Mouse (Mus musculus) megakaryocyte, embryonic 14.5 days (primary cell): ENCODE data around the gene Unc119b. TPM values are rescaled to one million over a fixed set of nuclear protein-coding genes. Genes with fewer than 3 reads are reported as not detected.
A peak's percentile ranks its signal among the peaks of the same experiment; 100 is the strongest.

Experiments
- H3K27me3 ChIP-seq: replicated peaks from 2 replicates; pipeline ENCODE3; 2012; ENCODE audit warnings: inconsistent platforms
- H3K36me3 ChIP-seq: replicated peaks from 2 replicates; pipeline ENCODE3; 2012; ENCODE audit warnings: low read length, inconsistent platforms, mixed read lengths
- H3K4me1 ChIP-seq: 2 replicates; pipeline ENCODE4 v1.6.1; 2012; ENCODE audit warnings: inconsistent platforms
- H3K4me3 ChIP-seq: replicated peaks from 2 replicates; pipeline ENCODE3; 2012; ENCODE audit warnings: moderate library complexity, mild to moderate bottlenecking, inconsistent platforms
- H3K9me3 ChIP-seq: 2 replicates; pipeline ENCODE4 v1.6.1; 2012; ENCODE audit warnings: inconsistent platforms
- FLI1 ChIP-seq: IDR thresholded peaks from 2 replicates; pipeline ENCODE4 v1.6.1; 2012; ENCODE audit warnings: low read length, inconsistent platforms, mixed read lengths
- GATA1 ChIP-seq: IDR thresholded peaks from 3 replicates; pipeline ENCODE4 v1.6.1; 2012; ENCODE audit warnings: mixed read lengths, low read length, inconsistent platforms, borderline replicate concordance
- polyA plus RNA-seq: library from polyadenylated mRNA; stranded (reverse); fragments of >175 nt; gene quantifications from 2 replicates; pipeline ENCODE4 v1.2.3, GENCODE M21; 2012; ENCODE audit warnings: low replicate concordance; ENCODE audit not compliant: insufficient read depth

Gene Unc119b
- polyA plus RNA-seq, 1 experiment: 25.4 TPM

GRCm38 (mm10) chr5:115133358-115134066 is 1.3 kb downstream of the Unc119b start:
- Histone ChIP-seq H3K9me3 (peaks cover 3% of the 10 kb centered on the region; the same call in 1 of the 2 replicates), H3K4me3 (peak overlapping the region; percentile 95), H3K36me3 (peaks cover 24% of the 10 kb centered on the region), H3K27me3 (peaks cover 12% of the 10 kb centered on the region), H3K4me1 (peaks cover 24% of the 10 kb centered on the region)
- TF ChIP-seq FLI1 (no peak), GATA1 (no peak)

GRCm38 (mm10) chr5:115132465-115132864 is 2.3 kb downstream of the Unc119b start:
- Histone ChIP-seq H3K9me3 (peaks cover 3% of the 10 kb centered on the region; the same call in 1 of the 2 replicates), H3K4me3 (no peak overlapping the region), H3K36me3 (peaks cover 35% of the 10 kb centered on the region), H3K4me1 (peaks cover 27% of the 10 kb centered on the region), H3K27me3 (peaks cover 8% of the 10 kb centered on the region)
- no peak for TF ChIP-seq GATA1
- TF ChIP-seq FLI1: no peak

DNA sequence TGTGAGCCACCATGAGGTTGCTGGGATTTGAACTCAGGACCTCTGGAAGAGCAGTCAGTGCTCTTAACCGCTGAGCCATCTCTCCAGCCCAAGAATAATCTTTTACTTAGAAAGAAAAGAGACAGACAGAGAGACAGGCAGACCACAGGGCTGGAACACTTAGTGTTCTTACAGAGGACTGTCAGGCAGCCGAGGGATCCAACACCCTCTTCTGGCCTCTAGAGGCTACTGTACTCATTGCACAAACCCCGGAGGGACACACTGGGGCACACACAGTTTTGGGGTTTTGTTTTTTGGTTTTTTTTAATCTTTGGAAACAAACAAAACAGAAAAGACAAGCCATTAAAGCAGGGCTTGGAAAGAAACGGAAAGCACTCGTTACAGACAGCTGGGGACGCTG is 5.4 kb downstream of the Unc119b start:
- H3K4me1 ChIP-seq: peaks cover 50% of the 10 kb centered on the region
- TF ChIP-seq GATA1 (no peak), FLI1 (no peak)
- H3K36me3 ChIP-seq: peaks cover 66% of the 10 kb centered on the region

GRCm38 (mm10) chr5:115127421-115128179 is 7.2 kb downstream of the Unc119b start:
- TF ChIP-seq GATA1: no peak
- TF ChIP-seq FLI1: no peak; the same call in 1 of the 2 replicates
- peak overlapping the region; percentile 5 for H3K4me3 ChIP-seq
- peaks cover 75% of the 10 kb centered on the region for H3K36me3 ChIP-seq
- peaks cover 35% of the 10 kb centered on the region for H3K4me1 ChIP-seq
- H3K9me3 ChIP-seq: no peaks in the 10 kb centered on the region
- no peaks in the 10 kb centered on the region for H3K27me3 ChIP-seq

More for the DNA sequence above, 5.4 kb downstream of the Unc119b start:
- no peak overlapping the region for H3K4me3 ChIP-seq
- no peaks in the 10 kb centered on the region for H3K27me3 ChIP-seq
- H3K9me3 ChIP-seq: no peaks in the 10 kb centered on the region

GRCm38 (mm10) chr5:115126578-115127312 is 8.0 kb downstream of the Unc119b start:
- TF ChIP-seq GATA1: no peak
- no peak for TF ChIP-seq FLI1
- Histone ChIP-seq H3K9me3 (no peaks in the 10 kb centered on the region), H3K36me3 (peaks cover 79% of the 10 kb centered on the region), H3K27me3 (no peaks in the 10 kb centered on the region), H3K4me3 (peak overlapping the region; percentile 6), H3K4me1 (peaks cover 33% of the 10 kb centered on the region)

- TF ChIP-seq GATA1 (no peak), FLI1 (no peak)
- H3K4me3 ChIP-seq: peak overlapping the region; percentile 62
- no peaks in the 10 kb centered on the region for H3K27me3 ChIP-seq
- peaks cover 33% of the 10 kb centered on the region for H3K4me1 ChIP-seq
- H3K36me3 ChIP-seq: peaks cover 71% of the 10 kb centered on the region
- no peaks in the 10 kb centered on the region for H3K9me3 ChIP-seq
Measured at GRCm38 (mm10) chr5:115125211-115125871, 9.4 kb downstream of the Unc119b start.

GRCm38 (mm10) chr5:115124690-115125089 is 10.1 kb downstream of the Unc119b start:
- H3K36me3 ChIP-seq: peaks cover 64% of the 10 kb centered on the region
- H3K4me3 ChIP-seq: no peak overlapping the region
- TF ChIP-seq FLI1 (no peak), GATA1 (no peak)
- no peaks in the 10 kb centered on the region for H3K9me3 ChIP-seq
- H3K4me1 ChIP-seq: peaks cover 33% of the 10 kb centered on the region
- H3K27me3 ChIP-seq: no peaks in the 10 kb centered on the region

DNA sequence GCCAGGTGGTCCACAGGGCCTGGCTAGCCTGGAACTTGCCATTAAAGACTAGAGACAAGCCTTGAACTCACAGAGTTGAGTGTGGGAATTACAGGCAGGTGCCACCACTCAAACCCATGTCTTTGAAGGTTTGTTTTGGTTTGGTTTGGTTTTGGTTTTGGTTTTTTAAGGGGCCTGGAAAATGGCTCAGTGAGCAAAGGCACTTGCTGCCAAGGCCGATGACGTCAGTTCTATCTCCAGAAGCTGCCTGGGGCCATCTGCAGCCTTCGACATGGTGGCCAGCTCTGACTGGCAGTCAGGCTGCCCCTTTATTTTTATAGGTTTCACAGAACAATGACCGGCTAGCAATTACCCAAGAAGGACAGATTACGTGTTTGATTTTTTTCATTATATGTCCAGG is 13.8 kb downstream of the Unc119b start:
- Histone ChIP-seq H3K4me1 (peaks cover 39% of the 10 kb centered on the region), H3K27me3 (no peaks in the 10 kb centered on the region), H3K36me3 (peaks cover 49% of the 10 kb centered on the region), H3K4me3 (no peak overlapping the region), H3K9me3 (no peaks in the 10 kb centered on the region)
- TF ChIP-seq GATA1 (no peak), FLI1 (no peak)

GRCm38 (mm10) chr5:115118961-115119570 is 15.7 kb downstream of the Unc119b start, which contains the start of gene Acads:
Acads (minus strand) TSS chr5:115119346.
- TF ChIP-seq GATA1: no peak
- no peak for TF ChIP-seq FLI1
- peaks cover 29% of the 10 kb centered on the region for H3K4me1 ChIP-seq
- no peaks in the 10 kb centered on the region for H3K27me3 ChIP-seq
- H3K4me3 ChIP-seq: peak within 1 kb of the TSS; percentile 97
- peaks cover 46% of the 10 kb centered on the region for H3K36me3 ChIP-seq
- no peaks in the 10 kb centered on the region for H3K9me3 ChIP-seq

GRCm38 (mm10) chr5:115117467-115117866 is 17.3 kb downstream of the Unc119b start:
- peaks cover 51% of the 10 kb centered on the region for H3K36me3 ChIP-seq
- TF ChIP-seq FLI1 (no peak), GATA1 (no peak)
- H3K4me1 ChIP-seq: peaks cover 26% of the 10 kb centered on the region
- no peaks in the 10 kb centered on the region for H3K9me3 ChIP-seq
- H3K4me3 ChIP-seq: peak overlapping the region; percentile 48
- H3K27me3 ChIP-seq: no peaks in the 10 kb centered on the region
